Mouse (Mus musculus) CH12F3 (cell line): ENCODE data around the gene Gse1.

ENCODE experiments used
- in situ Hi-C: fragments of 300-500 bp; cut with MboI; formaldehyde crosslinking; loops from 2 replicates; pipeline ENCODE4 v1.14.3; 2020; ENCODE audit warnings: low sequenced_read_pairs

The Gse1 gene

DNA sequence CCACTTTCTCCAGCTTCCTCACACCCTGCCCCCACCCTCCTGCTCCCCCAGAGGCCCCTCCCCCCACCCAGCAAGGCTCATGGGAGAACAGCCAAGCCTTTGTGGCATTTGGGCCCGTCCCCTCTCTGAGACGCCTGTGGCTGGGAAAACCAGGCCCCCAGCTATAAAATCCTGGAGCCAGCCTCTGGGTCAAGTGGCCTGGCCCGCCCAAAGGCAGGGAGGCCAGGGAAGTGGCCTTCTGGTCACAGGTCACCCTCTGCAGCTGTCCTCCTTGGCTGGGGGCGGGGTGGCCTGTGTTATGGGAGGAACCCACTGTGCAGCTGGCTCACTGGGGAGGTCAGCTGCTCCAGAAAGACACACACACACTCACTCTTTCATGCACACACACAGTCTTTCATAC is 37.2 kb downstream of the Gse1 start:
- in situ Hi-C loops = no loop called here

- in situ Hi-C loops = no loop called here
Measured at GRCm38 (mm10) chr8:120268541-120268980, 40.3 kb downstream of the Gse1 start.

DNA sequence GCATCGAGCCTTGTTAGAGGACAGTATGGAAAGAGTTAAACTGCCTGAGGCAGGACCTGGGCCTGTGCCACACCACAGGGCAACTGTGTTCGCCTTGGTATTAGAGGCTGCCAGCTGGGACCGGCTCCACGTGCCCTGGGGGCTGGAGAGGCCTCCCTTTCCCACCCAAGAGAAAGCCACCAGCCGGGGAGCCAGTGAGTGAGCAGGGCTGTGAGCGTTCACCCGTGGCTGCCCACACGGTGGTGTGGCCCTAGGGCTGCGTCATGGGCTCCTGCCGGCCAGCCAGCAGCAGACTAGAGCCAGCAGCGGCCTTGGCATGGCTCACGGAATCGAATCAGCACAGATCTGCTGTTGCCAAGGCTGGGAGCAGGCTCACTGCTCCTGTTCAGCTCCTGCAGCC is 42.2 kb downstream of the Gse1 start:
- in situ Hi-C loops = no loop called here

DNA sequence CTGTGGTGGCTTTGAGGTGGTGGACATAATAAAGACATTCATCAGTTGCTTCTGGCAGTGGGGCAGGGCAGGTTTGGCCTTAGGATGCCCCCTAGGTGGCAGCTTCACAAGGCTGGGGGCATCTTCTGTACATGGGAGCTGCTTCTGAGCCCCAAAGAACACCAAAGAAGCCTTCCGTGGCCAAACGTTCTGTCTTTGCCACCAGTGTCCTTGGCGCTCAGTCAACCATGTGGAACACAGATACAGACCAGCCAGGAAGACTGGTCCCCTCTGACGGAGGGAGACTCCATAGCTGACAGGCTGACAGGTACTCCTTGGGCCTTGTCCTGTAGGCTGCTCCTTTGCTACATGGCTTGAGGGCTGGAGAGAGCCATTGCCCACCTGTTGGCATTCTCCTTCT is 45.2 kb downstream of the Gse1 start:
- in situ Hi-C loops = no loop called here

DNA sequence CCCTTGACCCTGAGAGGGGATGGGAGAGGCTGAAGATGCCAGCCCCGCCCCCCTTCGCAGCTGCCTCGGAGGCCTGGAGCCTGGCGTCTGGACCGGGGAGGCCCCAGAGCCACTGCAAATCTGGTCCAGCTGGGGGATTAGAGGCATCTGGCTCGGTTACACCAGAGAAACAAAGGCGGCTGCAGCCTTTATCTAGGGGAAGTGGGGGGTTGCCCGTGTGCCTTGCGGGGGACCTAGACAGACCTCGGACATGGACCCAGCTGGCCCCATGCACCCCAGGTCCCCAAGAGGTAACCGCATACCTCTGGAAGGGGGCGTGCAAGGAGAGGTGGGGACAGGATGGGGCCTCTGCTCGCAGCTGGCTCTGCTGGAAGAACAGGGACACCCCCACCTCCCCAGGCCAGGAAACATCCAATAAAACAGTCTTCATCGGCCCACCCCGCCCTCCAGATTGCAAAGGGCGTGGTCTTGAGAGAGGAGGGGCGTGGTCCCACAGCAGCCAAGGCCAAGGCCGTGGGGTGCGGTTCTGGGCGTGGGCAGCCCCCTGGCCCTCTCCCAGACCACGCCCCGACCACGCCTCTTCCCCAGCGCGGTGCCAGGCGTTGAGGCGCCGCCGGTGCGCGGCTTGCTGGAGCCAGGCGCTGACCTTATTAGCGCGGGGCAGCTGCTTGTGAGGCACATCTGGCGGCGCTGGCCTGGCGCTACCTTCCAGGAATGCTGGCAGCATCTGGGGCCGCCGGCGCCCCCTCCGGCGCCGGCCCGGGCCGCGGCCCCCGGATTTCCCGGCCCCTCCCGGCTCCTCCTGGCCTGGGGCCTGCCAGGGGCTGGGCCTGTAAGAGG is 48.0 kb downstream of the Gse1 start:
- in situ Hi-C loops = no loop called here

DNA sequence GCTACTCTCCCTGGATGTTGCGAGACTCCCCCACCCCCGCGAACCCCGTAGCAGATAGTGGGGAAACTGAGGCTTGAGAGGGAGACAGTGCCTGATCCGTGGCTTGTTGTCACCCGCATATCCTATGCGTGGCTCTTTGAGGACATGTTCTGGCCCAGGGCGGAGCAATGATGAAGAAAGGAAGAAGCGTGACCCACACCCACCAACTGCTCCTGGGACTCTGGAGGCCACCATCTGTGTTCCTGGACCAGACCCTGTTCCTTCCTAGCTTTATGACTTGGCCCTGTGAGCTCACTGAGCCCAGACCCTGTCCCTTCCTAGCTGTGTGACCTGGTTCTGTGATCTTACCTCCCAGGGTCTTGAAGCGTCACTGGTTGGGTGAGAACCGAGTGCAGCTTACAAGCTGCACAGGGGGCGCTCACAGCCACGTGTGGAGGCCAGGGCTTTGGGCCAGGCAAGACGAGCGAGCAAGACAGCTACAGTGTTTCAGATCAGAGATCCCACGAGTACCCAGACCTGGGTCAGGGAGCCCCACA is 48.7 kb downstream of the Gse1 start:
- in situ Hi-C loops = no loop called here

DNA sequence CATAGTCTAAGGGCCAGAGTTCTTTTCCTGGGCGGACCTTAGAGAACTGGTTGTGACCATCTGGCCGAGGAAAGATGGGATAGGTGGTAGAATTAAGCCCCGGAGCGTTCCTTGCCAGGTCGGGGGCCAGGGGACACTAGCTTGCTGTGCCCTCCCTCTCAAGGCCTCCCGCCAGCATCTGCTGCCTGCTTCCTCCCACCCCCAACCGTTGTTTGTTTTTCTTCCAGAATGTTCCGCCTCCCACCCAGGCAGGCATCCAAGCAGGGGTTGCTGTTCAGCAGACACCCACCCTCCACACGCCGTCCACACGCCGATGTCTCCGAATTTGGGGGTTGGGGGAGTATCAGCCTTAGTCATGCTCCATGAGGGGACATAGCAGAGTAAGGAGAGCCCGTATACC is 49.8 kb downstream of the Gse1 start:
- in situ Hi-C loops = no loop called here

DNA sequence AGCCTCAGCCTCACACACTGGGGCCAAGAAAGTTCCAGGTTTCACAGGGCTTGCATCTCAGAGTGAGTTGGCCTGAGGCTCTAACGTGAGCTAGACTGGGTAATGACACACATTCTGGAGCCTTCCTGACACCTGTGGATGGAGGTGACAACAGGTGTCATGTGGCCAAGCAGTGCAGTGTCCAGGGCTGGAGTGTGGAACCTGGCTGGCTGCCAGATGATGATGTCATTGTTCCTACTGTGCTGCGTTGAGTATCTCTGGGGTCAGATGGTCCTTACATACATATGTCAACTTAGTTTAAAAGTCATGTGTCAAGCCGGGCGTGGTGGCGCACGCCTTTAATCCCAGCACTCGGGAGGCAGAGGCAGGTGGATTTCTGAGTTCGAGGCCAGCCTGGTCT is 51.2 kb downstream of the Gse1 start:
- in situ Hi-C loops = no loop called here

DNA sequence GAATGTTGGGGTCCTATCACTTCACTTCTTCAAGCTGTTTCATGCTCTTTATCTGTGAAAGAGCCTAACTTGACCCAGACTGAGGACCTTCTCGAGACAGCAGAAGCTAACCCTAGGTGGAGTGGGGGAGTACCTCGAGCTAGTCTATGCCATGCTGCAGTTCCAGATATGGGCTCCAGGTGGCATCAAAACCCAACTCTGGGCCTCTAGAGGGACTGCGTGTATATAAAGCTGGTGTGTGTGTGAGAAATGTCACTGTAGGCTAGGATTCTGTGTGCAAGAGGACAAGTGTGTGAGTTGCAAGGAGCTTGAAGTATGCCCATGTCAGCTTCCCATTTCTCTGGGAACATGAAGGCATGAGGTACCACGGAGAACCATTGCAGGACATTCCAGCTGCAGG is 53.2 kb downstream of the Gse1 start:
- in situ Hi-C loops = no loop called here

GRCm38 (mm10) chr8:120282465-120282864 is 54.2 kb downstream of the Gse1 start:
- in situ Hi-C loops = no loop called here

DNA sequence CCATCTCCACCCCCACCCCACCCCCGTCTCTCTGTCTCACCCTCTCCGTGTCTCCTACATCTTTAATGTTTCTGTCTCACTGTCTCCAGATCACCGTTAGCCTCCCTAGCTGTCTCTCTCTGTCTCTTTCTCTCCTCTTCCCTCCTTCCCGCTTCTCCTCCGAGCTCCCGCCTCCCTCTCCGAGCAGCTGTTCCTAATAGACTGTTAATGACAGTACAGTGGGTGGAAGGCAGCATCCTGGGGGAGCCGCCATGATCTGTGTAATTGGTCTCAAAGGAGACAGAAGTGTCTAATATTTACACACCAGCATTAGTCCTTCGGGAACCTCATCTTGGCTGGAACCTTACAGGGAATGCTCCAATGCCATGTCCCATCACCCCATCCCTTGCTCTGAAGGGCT is 56.0 kb downstream of the Gse1 start:
- in situ Hi-C loops = no loop called here

GRCm38 (mm10) chr8:120285033-120285432 is 56.8 kb downstream of the Gse1 start:
- in situ Hi-C loops = no loop called here

DNA sequence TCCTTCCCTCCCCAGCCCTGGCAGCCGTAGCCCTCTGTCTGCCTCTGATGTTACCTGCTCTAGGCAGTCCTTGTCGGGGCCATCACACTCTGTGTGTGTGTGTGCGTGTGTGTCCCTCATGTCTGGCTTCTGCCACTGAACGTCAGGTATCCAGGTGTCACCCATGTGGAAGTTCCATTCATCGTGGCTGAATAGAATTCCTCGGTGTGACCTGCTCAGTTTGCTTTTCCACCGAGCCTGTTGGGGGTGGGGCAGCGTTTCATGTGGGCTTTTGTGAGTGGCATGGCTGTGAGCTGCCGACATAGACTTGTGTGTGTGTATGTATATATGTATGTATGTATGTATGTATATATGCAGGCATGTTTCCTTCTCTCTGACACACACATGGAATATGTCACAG is 57.6 kb downstream of the Gse1 start:
- in situ Hi-C loops = no loop called here

GRCm38 (mm10) chr8:120288122-120288908 is 60.1 kb downstream of the Gse1 start:
- in situ Hi-C loops = no loop called here

DNA sequence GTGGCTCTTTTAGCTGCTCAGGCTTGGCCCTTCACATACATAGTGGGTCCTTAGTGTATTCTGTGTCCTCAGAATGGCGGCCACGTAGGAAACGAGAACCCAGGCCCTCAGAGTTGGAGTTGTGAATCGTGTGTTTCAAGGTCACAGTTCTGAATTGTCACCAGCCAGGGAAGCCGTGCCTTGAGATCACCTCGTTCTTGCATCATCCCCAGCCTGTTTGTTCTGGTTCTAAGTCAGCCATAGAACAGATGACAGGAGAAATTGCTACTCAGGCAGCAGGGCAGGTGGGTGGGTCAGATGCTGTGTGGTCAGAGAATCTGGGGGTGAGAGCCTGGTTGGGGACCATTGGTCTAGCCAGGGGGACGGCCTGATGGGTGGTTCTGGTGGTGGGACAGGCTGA is 60.9 kb downstream of the Gse1 start:
- in situ Hi-C loops = no loop called here

GRCm38 (mm10) chr8:120289698-120290181 is 61.5 kb downstream of the Gse1 start:
- in situ Hi-C loops = no loop called here

DNA sequence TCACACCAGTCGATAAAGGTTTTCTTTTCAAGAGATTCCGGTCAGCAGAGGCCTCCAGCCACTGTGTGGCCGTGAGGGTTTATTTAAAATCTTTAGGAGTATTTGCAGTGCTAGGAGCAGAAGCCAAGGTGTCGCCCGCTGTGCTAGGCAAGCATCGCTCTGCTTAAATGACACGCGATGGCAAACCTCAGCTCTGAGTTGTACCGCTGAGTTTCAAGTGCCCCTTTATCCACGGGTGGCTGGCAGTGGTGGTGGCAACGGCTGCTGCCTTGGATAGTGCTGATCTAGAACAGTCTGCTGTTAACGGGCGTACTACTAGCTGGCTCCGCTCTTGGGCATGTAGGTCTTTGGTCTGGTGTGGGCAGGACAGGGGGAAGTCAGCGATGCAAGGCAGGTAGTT is 62.4 kb downstream of the Gse1 start:
- in situ Hi-C loops = no loop called here

DNA sequence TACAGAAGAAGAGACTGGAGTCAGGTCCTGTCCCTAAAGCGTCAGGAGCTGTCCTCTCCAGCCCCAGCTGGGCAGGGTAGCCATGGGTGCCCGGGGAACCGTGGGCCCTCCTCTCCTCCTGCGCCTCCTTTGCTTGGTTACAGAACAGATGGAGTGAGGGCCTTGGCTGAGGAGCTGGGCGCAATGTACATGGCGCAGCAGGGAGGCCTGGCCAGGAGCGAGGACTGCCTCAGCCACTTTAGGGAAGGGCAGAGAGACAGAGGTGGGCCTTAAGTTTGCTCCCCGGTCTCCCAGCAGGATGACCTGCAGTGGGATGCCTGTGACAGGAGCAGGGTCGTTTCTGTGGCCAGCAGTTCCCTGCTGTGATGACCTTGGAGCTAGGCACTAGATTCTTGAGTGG is 63.4 kb downstream of the Gse1 start:
- in situ Hi-C loops = no loop called here

- in situ Hi-C loops = no loop called here
Measured at GRCm38 (mm10) chr8:120292316-120293107, 64.3 kb downstream of the Gse1 start.

- in situ Hi-C loops = no loop called here
Measured at GRCm38 (mm10) chr8:120293421-120294357, 65.4 kb downstream of the Gse1 start.
